Mouse (Mus musculus) ES-Bruce4 (cell line): ENCODE measurements around the gene Porcn.

Experiments
- CTCF ChIP-seq: IDR thresholded peaks from one replicate; pipeline ENCODE4 v1.8.1; 2011; ENCODE audit warnings: low read depth, low read length
- POLR2A ChIP-seq: IDR thresholded peaks from one replicate; pipeline ENCODE4 v1.8.1; 2011; ENCODE audit warnings: low read length; ENCODE audit not compliant: insufficient read depth

DNA sequence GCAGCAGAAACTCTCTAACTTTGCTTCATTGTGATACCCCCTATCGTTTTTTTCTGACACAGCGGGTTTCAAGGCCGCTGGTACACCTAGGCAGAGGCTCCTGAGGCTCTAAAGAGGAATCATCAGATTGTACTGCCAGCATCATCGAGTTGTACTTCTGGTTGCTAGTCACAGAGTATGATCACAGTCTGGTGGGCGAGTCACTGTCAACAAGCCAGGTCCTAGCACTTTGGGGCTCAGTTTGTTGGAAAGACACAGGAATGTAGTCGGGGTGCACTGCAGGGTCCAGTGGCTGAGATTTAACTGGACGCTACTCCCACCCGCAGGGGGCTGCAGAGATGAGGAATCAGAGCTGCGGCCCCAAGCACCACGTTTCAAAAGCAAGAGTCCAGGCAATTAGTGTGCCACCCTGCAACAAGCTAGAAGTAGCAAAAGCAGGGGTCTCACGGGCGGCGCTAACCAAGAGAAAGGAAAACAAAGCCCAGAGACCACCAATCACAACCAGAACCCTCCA, 14.1 kb downstream of the Porcn start:
- TF ChIP-seq POLR2A (no peak), CTCF (no peak)
